Mouse (Mus musculus): ENCODE measurements around the gene Wscd2.
"Not testable (repeated sequence)": the region's sequence is repeated elsewhere in the genome, so short reads cannot be mapped to it uniquely, and the experiment has no call there.

Gene Wscd2

GRCm38 (mm10) chr5:113580801-113581200 lies 90.7 kb downstream of the Wscd2 start:
- DNase-seq (ENCODE audit: low read depth, low spot score): no peak

GRCm38 (mm10) chr5:113583424-113584162 lies 93.5 kb downstream of the Wscd2 start:
- no peak for DNase-seq (ENCODE audit: low read depth, low spot score)

- no peak for DNase-seq (ENCODE audit: low read depth, low spot score)
These were observed 94.3 kb downstream of the Wscd2 start for GRCm38 (mm10) chr5:113584439-113584838.

DNA sequence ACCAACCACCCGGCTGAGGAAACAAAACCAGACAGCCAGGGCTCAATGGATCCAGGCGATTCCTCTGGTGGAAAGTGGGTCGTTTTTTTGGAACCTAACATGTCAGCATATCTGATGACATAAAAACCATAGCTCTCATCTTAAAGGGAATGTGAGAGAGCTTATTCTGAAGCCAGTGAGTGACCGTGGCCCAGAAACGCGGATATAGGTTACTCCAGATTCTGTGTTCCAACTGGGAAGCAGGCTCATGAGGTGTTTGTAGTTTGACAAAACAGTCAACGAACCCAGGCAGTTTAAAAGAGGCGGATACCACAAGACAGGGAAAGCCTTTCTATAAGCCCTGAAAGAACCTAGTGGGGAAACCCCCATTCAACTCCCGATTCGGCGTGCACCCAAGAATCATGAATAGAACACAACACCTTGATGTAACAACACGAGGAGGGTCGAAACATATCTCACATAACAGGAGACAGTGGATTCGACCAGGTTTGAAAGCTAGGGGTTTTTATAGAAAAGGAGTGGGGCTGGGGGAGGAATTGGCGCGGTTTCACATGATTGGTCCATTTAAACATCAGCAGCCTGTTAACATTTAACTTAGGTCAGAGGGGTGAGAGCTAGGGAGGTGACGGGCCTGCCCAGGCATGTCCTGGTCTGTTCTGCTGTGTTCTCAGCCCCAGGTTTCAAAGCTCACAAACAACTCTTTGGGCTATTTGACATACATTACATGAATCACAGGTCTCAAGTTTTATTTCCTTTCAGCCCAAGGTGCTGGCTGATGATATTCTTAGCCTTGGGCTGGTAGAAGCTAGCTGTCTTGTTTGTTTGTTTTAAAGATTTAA lies 95.7 kb downstream of the Wscd2 start:
- DNase-seq (ENCODE audit: low read depth, low spot score): not testable (repeated sequence)

GRCm38 (mm10) chr5:113586458-113586849 lies 96.3 kb downstream of the Wscd2 start:
- not testable (repeated sequence) for DNase-seq (ENCODE audit: low read depth, low spot score)

DNA sequence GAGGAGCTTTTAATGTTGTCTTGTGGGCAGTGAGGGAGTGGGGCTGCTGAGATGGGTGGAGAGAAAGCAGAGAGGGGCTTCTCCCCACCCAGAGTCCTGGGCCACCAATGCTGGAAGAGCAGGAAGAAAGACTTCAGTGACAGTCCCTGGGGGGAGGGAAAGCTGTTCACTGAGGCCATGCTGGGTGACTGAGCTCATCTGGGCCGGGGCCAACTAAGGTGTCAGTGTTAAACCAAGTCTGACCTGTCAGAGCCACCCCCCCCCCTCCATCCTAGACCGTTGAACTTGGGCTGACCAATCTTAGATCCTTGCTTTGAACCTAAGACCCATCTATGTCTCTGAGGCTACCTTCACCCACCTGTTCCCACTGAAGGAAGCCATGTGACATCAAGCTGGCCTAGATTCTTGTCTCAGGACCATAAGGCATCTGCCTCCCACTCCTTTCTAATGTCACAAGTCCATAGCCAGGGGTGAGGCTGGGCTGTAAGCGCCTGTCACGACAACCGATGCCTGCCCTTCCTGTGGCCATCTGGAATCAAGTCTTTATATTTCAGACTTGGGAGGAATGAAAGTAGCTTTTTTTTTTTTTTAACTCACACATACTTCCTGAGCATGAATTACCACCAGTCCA lies 100.0 kb downstream of the Wscd2 start:
- no peak for DNase-seq (ENCODE audit: low read depth, low spot score)

DNA sequence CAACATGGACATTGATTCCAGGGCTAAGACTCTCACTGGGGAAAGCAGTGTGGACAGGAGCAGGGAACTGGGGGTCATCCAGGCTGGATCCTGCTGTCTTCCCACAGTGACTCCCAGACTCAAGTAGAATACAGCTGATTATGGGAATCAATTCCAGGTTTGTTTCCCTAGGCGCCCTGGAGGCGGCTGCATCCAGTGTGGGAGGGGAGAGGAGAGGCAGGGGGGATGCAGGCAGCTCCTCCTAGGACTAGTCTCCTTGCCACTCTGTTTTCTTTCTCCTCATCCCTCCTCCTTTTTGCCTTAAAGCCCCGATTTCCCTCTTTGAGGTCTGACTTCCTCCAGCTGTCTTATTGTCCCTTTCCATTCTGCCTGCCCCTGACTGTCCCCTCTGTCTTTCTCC lies 101.0 kb downstream of the Wscd2 start:
- no peak for DNase-seq (ENCODE audit: low read depth, low spot score)

DNA sequence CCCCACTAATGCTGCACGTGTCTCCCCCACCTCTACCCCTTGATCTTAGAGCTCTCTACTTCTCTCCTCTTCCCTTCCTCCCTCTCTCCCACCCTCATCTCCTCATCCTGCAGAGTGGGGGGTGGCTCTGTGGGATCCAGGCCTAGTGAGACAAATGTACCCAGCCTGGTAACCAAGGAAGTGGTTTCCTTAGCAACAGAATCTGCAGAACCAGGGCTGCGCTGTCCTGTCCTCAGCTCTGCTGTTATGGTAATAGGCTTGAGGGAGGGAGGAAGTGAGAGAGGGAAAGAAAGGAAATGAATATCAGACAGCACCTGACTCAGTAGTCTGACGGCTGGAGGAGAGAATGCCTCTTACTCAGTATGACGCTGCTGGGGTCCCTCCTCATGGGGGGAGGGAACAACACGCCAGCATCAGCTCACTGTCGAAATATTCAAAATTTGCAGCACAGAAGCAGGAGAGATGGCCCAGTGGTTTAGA lies 101.7 kb downstream of the Wscd2 start:
- DNase-seq (ENCODE audit: low read depth, low spot score): peak; percentile 98

DNA sequence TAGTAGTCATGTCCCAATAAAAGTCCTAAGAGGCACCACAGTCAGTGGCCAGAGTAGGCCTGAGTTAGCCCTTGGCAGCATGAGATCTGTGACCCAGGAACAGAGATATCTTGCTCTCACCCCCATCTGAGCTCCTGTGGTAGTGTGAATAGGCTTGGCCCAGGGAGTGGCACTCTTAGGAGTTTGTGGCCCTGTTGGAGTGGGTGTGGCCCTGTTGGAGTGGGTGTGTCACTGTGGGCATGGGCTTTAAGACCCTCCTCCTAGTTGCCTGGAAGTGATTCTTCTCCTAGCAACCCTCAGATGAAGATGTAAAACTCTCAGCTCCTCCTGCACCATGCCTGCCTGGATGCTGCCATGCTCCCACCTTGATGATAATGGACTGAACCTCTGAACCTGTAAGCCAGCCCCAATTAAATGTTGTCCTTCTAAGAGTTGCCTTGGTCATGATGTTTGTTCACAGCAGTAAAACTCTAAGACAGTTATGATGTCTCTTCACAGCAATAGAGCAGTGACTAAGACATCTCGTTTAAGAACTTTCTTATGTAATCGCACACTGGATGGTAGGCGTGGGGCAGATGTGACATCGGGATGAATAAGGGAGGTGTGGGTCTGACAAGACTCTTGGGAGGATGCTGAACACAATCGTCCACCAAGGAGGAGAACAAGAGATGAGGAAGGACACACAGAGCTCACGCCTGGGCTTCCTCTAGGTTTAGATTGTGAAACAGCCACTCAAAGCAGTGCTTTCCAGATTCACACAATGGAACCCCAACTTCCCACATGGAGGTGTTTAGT lies 104.0 kb downstream of the Wscd2 start:
- peak; percentile 80 for DNase-seq (ENCODE audit: low read depth, low spot score)

DNA sequence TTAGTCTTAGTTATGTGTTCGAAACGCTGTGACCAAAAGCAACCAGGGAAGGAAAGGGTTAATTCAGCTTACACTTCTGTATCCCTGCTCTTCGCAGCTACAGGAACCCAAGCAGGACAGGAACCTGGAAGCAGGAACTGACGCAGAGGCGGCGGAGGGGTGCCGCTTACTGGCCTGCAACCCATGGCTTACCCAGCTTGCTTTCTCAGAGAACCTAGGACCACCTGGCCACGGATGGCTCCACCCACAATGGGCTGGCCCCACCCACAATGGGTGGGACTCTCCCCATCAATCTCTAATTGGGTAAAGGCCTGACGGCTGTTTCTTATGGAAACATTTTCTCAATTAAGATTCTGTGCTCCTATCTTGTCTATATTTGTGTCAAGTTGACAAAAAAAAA lies 106.1 kb downstream of the Wscd2 start:
- no peak for DNase-seq (ENCODE audit: low read depth, low spot score)

- DNase-seq (ENCODE audit: low read depth, low spot score): no peak
These were observed 106.7 kb downstream of the Wscd2 start for GRCm38 (mm10) chr5:113596780-113597353.

DNA sequence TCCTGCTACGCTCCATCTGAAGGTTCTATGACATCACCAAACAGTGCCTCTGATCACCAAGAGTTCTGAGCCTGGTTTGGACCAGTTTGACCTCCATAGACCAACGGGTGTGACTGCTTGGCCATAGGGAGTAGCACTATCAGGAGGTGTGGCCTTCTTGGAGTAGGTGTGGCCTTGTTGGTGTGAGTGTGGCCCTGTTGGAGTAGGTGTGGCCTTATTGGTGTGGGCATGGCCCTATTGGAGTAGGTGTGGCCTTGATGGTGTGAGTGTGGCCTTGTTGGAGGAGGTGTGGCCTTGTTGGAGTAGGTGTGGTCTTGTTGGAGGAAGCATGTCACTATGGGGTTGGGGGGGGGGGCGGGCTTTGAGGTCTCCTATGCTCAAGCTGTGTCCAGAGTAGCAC lies 110.0 kb downstream of the Wscd2 start:
- no peak for DNase-seq (ENCODE audit: low read depth, low spot score)

DNA sequence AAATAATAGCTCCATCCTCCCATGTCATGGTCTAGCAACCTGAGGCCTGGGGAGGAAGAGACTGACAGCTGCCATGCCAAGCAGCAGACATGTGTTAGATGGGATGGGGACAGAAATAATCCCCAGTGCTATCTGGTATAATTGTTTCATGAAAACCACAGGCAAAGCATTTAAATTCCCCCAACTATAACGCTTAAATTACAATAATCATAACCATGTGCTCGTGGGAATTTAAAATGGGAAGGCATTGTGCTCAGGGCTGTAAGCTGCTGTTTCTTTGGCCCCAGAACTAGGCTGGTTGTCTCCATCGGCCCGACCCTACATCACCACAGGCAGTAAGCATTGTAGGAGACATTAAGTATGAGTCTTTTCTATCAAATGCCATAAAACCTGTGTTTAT lies 110.7 kb downstream of the Wscd2 start:
- DNase-seq (ENCODE audit: low read depth, low spot score): no peak

- DNase-seq (ENCODE audit: low read depth, low spot score): no peak
These were observed 113.3 kb downstream of the Wscd2 start for GRCm38 (mm10) chr5:113603471-113603870.

DNA sequence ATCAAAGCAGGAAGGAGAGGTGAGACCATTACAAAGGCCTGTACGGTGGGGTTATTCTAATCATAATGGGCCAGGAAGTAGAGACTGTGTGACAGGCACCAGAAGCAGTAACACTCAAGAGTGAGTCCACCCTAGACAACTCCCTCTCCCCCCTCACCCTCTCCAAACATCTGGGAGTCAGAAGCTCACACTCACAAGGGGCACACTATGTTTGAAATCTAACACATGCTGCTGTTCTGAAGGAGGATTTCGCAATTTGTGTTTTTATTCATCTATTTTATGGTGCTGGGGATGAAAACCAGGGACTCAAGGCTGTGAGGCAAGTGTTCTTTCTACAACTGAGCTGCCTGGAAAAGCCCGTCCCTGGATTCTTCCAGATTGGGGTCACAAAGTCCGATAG lies 114.6 kb downstream of the Wscd2 start:
- DNase-seq (ENCODE audit: low read depth, low spot score): no peak

GRCm38 (mm10) chr5:113606121-113606520 lies 116.0 kb downstream of the Wscd2 start:
- no peak for DNase-seq (ENCODE audit: low read depth, low spot score)

DNA sequence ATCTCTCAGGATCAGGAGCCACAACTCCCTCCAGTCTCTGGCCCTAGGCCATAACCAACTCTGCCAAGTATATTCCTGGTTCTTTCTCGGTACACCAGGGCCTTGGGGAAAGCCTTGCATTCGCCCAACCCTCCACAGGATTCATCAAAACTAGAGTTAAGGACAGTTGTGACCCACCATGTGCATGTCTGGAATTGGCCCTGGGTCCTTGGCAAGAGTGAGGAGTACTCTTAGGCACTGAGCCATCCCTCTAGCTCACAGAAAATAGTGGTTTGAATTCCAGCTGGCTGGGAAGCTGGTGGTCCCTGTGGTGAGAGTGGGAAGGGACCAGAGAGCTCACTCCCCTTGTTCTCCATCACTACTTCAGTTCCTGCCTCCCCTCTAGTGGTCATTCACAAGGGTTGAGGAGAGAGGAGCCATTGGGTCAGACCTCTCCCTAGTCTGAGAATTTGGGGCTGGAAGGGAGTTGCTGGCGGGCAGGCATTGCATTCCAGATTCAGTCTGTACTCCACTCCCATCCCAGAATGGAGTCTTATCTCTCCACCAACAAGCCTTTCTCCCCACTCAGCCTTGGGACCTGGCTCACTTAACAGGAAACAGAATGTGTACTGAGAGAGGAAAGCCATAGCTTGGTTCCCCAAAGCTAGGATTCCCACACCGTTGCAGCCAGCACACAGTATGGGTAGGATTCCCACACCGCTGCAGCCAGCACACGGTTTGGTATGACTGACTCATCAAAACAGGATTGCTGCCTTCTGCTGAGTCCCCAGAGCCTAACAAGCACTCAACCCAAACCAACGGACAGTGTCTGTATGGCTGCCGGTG lies 117.0 kb downstream of the Wscd2 start:
- no peak for DNase-seq (ENCODE audit: low read depth, low spot score)

GRCm38 (mm10) chr5:113607941-113608431 lies 117.9 kb downstream of the Wscd2 start:
- no peak for DNase-seq (ENCODE audit: low read depth, low spot score)

- DNase-seq (ENCODE audit: low read depth, low spot score): no peak
These were observed 118.4 kb downstream of the Wscd2 start for GRCm38 (mm10) chr5:113608511-113608910.

DNA sequence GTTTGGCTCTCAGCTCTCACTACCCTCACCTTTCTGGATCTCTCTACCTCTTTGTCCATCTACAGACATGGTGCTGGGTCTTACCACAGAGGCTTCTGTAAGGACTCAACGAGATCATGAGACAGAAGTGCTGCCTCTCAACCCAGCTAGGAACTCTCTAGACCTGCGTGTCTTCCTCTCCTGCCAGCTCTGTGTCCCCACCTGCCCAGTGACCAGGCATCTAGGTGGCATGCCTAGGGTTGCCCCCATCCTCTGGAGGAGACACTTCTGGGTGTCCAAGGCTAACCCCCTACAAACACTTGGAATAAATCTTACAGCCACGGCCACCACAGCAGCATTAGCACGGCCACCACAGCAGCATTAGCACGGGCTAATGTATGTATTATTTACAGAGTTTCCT lies 119.8 kb downstream of the Wscd2 start:
- no peak for DNase-seq (ENCODE audit: low read depth, low spot score)

Data from telencephalon, adult 2 months (tissue).